Mouse (Mus musculus): ENCODE measurements around the gene Itga9. TPM values are rescaled to one million over a fixed set of nuclear protein-coding genes. Genes with fewer than 3 reads are reported as not detected.

The Itga9 gene
- polyA plus RNA-seq, 2 experiments = 1.4 to 2.8 TPM

DNA sequence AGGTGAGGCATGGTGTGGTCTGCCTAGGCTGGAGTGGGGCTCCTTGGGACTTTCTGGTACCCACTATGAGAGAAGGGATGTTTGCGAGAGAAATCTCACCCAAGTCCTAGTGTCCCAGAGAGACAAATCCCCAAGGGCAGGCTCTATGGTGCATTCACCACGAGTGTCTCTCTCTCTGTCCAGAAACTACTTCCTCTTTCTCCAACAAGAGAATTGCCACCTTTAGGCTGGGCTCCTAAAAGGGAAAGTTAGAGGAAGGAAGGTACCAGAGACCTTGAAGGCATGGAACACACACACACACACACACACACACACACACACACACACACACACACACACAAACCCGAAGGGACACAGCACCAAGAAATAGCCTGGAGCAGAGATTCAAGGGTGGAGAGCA is 315.4 kb downstream of the Itga9 start:
- no peaks in the 10 kb centered on the region for H3K27me3 ChIP-seq (ENCODE audit: control insufficient read depth, insufficient read depth, low read length)
- H3K36me3 ChIP-seq (replicated peaks; ENCODE audit: control insufficient read depth, insufficient read depth, low read depth) = no peaks in the 10 kb centered on the region
- DNase-seq (ENCODE audit: low read depth in 3 of 3, low spot score in 3 of 3) (no peak), ATAC-seq (ENCODE audit: insufficient read depth) (no peak)
- H3K4me3 ChIP-seq (ENCODE audit: insufficient read depth in 1 of 2, low read depth in 2 of 2, low read length in 2 of 2) = no peak overlapping the region
- no peak overlapping the region for H3K27ac ChIP-seq
- H3K9me3 ChIP-seq (ENCODE audit: control insufficient read depth, low read length) = no peaks in the 10 kb centered on the region
- WGBS (ENCODE audit: insufficient replicate concordance) = 28% methylated on average over 3 of the region's 3 CpGs
- H3K9ac ChIP-seq (replicated peaks) = no peak overlapping the region
- no peak overlapping the region for H3K4me2 ChIP-seq (ENCODE audit: low read depth)
- peaks cover 2 to 6% of the 10 kb centered on the region in 2 experiments; a peak in 3 of 4 replicates for H3K4me1 ChIP-seq (replicated peaks; ENCODE audit: control insufficient read depth in 2 of 2, insufficient read depth in 2 of 2, low read length in 1 of 2)
- TF ChIP-seq EP300 (IDR thresholded peaks at IDR 0.05; ENCODE audit: low read depth) (no peak), CTCF (IDR thresholded peaks at IDR 0.05; ENCODE audit: low read depth) (no peak)

GRCm38 (mm10) chr9:118924554-118925085 is 318.1 kb downstream of the Itga9 start:
- Histone ChIP-seq H3K9ac (replicated peaks) (peak overlapping the region; percentile 76), H3K36me3 (replicated peaks; ENCODE audit: control insufficient read depth, insufficient read depth, low read depth) (no peaks in the 10 kb centered on the region), H3K27me3 (ENCODE audit: control insufficient read depth, insufficient read depth, low read length) (no peaks in the 10 kb centered on the region), H3K27ac (no peak overlapping the region), H3K4me1 (replicated peaks; ENCODE audit: control insufficient read depth in 2 of 2, insufficient read depth in 2 of 2, low read length in 1 of 2) (peaks cover 5 to 16% of the 10 kb centered on the region in 2 experiments; a peak in 3 of 4 replicates), H3K4me2 (ENCODE audit: low read depth) (peak overlapping the region; percentile 84), H3K9me3 (ENCODE audit: control insufficient read depth, low read length) (no peaks in the 10 kb centered on the region), H3K4me3 (ENCODE audit: insufficient read depth in 1 of 2, low read depth in 2 of 2, low read length in 2 of 2) (peak overlapping the region; percentile 72 to 79)
- TF ChIP-seq CTCF (IDR thresholded peaks at IDR 0.05; ENCODE audit: low read depth) = no peak
- TF ChIP-seq EP300 (IDR thresholded peaks at IDR 0.05; ENCODE audit: low read depth) = no peak
- 32% methylated on average over 16 of the region's 16 CpGs for WGBS (ENCODE audit: insufficient replicate concordance)
- DNase-seq (ENCODE audit: low read depth in 3 of 3, low spot score in 3 of 3) = no peak
- ATAC-seq (ENCODE audit: insufficient read depth) = no peak

GRCm38 (mm10) chr9:118925286-118926110 is 319.0 kb downstream of the Itga9 start:
- Histone ChIP-seq H3K4me1 (replicated peaks; ENCODE audit: control insufficient read depth in 2 of 2, insufficient read depth in 2 of 2, low read length in 1 of 2) (peaks cover 5 to 16% of the 10 kb centered on the region in 2 experiments; a peak in 3 of 4 replicates), H3K9me3 (ENCODE audit: control insufficient read depth, low read length) (no peaks in the 10 kb centered on the region), H3K27me3 (ENCODE audit: control insufficient read depth, insufficient read depth, low read length) (no peaks in the 10 kb centered on the region), H3K4me3 (ENCODE audit: insufficient read depth in 1 of 2, low read depth in 2 of 2, low read length in 2 of 2) (peak overlapping the region; percentile 79 to 81), H3K36me3 (replicated peaks; ENCODE audit: control insufficient read depth, insufficient read depth, low read depth) (no peaks in the 10 kb centered on the region), H3K4me2 (ENCODE audit: low read depth) (peak overlapping the region; percentile 84), H3K27ac (peak overlapping the region; percentile 75), H3K9ac (replicated peaks) (peak overlapping the region; percentile 77)
- DNase-seq (ENCODE audit: low read depth in 3 of 3, low spot score in 3 of 3) = peak; percentile 90 to 93 (median 91)
- peak; percentile 86 for ATAC-seq (ENCODE audit: insufficient read depth)
- TF ChIP-seq EP300 (IDR thresholded peaks at IDR 0.05; ENCODE audit: low read depth) (no peak), CTCF (IDR thresholded peaks at IDR 0.05; ENCODE audit: low read depth) (no peak)
- WGBS (ENCODE audit: insufficient replicate concordance) = under 1% methylated on average over 53 of the region's 53 CpGs

DNA sequence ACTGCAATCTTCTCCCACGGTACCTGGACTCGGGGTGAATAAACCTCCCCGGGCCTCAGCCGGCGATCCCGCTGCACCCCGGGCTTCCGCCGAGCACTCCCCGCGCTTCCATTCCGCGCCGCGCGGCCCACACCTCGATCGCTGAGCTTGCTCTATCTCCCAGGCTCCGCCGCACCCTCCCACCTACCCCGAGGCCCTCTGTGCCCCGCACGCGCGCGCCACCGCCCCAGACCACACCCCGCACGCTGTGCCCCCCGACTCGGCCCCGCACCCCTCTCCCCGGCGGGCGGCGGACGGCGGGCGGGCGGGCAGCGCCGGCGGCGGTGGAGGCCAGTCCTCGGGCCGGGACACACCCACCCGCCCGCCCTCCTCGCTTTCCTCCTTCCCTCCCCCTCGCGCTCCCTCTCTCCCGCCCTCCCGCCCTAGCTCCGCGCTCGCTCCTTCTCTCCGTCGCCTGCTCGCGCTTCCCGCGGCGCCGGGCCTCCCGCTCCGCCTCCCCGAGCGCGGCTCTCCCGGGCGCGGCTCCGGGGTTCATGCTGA is 319.7 kb downstream of the Itga9 start, which contains the start of gene Ctdspl:
Gene Ctdspl, plus strand, starts transcription at position 343 of the 540 bp plus-strand sequence.
- Histone ChIP-seq H3K27me3 (ENCODE audit: control insufficient read depth, insufficient read depth, low read length) (no peaks in the 10 kb centered on the region), H3K4me3 (ENCODE audit: insufficient read depth in 1 of 2, low read depth in 2 of 2, low read length in 2 of 2) (peak within 1 kb of the TSS; percentile 79 to 81), H3K9me3 (ENCODE audit: control insufficient read depth, low read length) (no peaks in the 10 kb centered on the region), H3K4me2 (ENCODE audit: low read depth) (peak within 1 kb of the TSS; percentile 84), H3K27ac (peak within 1 kb of the TSS; percentile 75), H3K36me3 (replicated peaks; ENCODE audit: control insufficient read depth, insufficient read depth, low read depth) (no peaks in the 10 kb centered on the region), H3K4me1 (replicated peaks; ENCODE audit: control insufficient read depth in 2 of 2, insufficient read depth in 2 of 2, low read length in 1 of 2) (peaks cover 5 to 14% of the 10 kb centered on the region in 2 experiments; a peak in 3 of 4 replicates), H3K9ac (replicated peaks) (peak within 1 kb of the TSS; percentile 77)
- no peak for TF ChIP-seq EP300 (IDR thresholded peaks at IDR 0.05; ENCODE audit: low read depth)
- no peak for TF ChIP-seq CTCF (IDR thresholded peaks at IDR 0.05; ENCODE audit: low read depth)
- DNase-seq (ENCODE audit: low read depth in 3 of 3, low spot score in 3 of 3) (peak in 2 of 3 experiments; percentile 49 to 55), ATAC-seq (ENCODE audit: insufficient read depth) (peak; percentile 71)
- WGBS (ENCODE audit: insufficient replicate concordance) = under 1% methylated on average over 42 of the region's 73 CpGs

Measured in liver, embryonic 14.5 days (tissue).